Comparison of ENCODE assay signal across 9 mouse cellular contexts in the genomic region with DNA sequence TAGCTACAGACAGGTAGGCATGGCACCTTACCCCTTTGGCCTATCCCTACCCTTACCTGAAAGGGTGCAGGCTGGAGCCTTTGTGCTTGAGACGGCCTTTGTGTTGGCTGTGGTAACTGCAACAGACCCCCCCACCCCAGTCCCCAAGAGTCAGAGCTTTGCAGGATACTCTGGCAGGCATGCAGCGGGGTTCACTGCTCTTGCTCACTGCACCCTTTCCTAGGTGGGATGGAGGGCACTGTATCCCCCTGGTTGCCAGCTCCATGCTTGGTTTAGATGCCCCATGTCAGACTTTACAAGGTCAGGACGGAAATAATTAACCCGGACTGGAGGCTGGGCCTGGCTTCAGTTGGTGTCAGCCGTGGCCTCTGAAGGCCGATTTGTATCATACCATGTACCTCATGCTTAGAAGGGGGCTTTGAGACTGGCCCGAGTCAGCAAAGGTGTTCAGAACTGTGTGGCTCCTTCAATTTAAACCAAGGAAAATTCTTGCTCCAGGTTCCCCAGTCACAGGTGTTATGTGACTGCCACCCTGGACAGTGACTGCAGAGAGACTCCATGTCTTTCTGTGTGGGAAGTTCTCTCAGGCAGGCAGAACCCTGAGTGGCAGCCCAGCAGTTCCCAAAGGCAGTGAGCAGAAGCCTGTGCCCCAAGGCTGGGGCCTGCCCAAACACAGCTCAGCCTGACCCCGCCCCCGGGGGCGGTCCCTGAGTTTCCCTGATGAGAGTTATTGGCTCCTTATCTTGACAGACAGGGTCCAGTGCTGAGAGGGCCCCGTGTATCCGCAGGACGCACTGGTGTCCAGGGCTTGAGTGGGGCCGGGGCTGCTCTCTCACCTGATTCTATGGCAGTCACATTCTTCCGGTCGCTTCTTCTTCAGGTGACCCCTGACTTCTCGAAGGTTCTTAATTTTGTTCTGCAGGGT.
DNase-seq lines count a peak whose midpoint lies in the region; ATAC-seq and TF ChIP-seq lines count a peak whose summit lies in the region.
"Had no signal": no experiment of that assay in that cellular context is flagged by ENCODE, and none has a peak within 500 bp of the region (broad histone marks: within the 10 kb centered on the region; RNA-seq: fewer than 3 reads in every experiment).

No protein-coding gene starts in this region.

- no peaks in the 10 kb centered on the region for H3K9me3 ChIP-seq in forebrain, postnatal 0 days (ENCODE audit: low read length)
- H3K9me3 ChIP-seq: neural tube, embryonic 13.5 days had no signal

- H3K27me3 ChIP-seq in forebrain, postnatal 0 days (ENCODE audit: insufficient read depth, low read length), result no peaks in the 10 kb centered on the region
- H3K27me3 ChIP-seq: neural tube, embryonic 13.5 days had no signal

- H3K4me2 ChIP-seq in forebrain, postnatal 0 days (ENCODE audit: low read depth), result no peak overlapping the region
- H3K4me2 ChIP-seq: neural tube, embryonic 13.5 days had no signal

- no peak for TF ChIP-seq CTCF in gastrocnemius, adult 2 months (IDR thresholded peaks at IDR 0.05)
- TF ChIP-seq CTCF in forebrain, postnatal 0 days (IDR thresholded peaks at IDR 0.05; ENCODE audit: low read depth), result no peak

- peaks cover 10% of the 10 kb centered on the region; the same call in 1 of the 2 replicates for H3K36me3 ChIP-seq in forebrain, postnatal 0 days (ENCODE audit: insufficient read depth)

- WGBS in forebrain, postnatal 0 days, result 62% methylated on average over 17 of the region's 17 CpGs

- peak; percentile 62 for DNase-seq in gastrocnemius, adult 2 months
- DNase-seq in gastrocnemius, adult 8-10 months (ENCODE audit: low spot score in 2 of 2), result no peak
- DNase-seq in adrenal gland, postnatal 14 days, result peak; percentile 88
- DNase-seq in forebrain, postnatal 0 days, result no peak
- peak; percentile 40 to 57 for DNase-seq in kidney, adult 8-10 months
- DNase-seq in cerebellum, adult 11-12 months, result no peak

- peak overlapping the region; percentile 82 for H3K27ac ChIP-seq in gastrocnemius, adult 2 months
- no peak overlapping the region for H3K27ac ChIP-seq in forebrain, postnatal 0 days (ENCODE audit: low read depth, low read length)
- H3K27ac ChIP-seq: neural tube, embryonic 13.5 days had no signal

- intact Hi-C loops in gastrocnemius, adult 2 months (cut with DNase I), result no loop called here

- H3K4me3 ChIP-seq in gastrocnemius, adult 2 months, result peak overlapping the region; percentile 57
- no peak overlapping the region for H3K4me3 ChIP-seq in forebrain, postnatal 0 days (ENCODE audit: low read depth, low read length)
- H3K4me3 ChIP-seq: neural tube, embryonic 13.5 days had no signal

- ATAC-seq in forebrain, postnatal 0 days, result peak; percentile 23; the same call in 1 of the 2 replicates
- peak; percentile 67 for ATAC-seq in megakaryocyte progenitor cell, adult 5-6 weeks (replicated peaks; ENCODE audit: poor library complexity)
- ATAC-seq in cerebellum, adult (ENCODE audit: insufficient number of reproducible peaks, low FRiP score, low TSS enrichment), result no peak

- H3K4me1 ChIP-seq in forebrain, postnatal 0 days (ENCODE audit: insufficient read depth), result no peaks in the 10 kb centered on the region

- no peak overlapping the region for H3K9ac ChIP-seq in forebrain, postnatal 0 days
- H3K9ac ChIP-seq: neural tube, embryonic 13.5 days had no signal

Comparison
In these comparisons a context has a peak if more than half of its experiments do, and no peak if none do; other contexts are left out.
1. DNase-seq: peak in gastrocnemius, adult 2 months (single experiment), adrenal gland, postnatal 14 days (single experiment) and kidney, adult 8-10 months (2 of 2); none in gastrocnemius, adult 8-10 months (0 of 2), forebrain, postnatal 0 days (single experiment) and cerebellum, adult 11-12 months (single experiment).